Mouse (Mus musculus) B cell, adult 2 months (primary cell): ENCODE data around the gene Hoxb2.

ENCODE experiments used
- DNase-seq, 2 experiments: peaks; one replicate each; pipeline ENCODE4 v3.0.0; 2022

Gene Hoxb2

DNA sequence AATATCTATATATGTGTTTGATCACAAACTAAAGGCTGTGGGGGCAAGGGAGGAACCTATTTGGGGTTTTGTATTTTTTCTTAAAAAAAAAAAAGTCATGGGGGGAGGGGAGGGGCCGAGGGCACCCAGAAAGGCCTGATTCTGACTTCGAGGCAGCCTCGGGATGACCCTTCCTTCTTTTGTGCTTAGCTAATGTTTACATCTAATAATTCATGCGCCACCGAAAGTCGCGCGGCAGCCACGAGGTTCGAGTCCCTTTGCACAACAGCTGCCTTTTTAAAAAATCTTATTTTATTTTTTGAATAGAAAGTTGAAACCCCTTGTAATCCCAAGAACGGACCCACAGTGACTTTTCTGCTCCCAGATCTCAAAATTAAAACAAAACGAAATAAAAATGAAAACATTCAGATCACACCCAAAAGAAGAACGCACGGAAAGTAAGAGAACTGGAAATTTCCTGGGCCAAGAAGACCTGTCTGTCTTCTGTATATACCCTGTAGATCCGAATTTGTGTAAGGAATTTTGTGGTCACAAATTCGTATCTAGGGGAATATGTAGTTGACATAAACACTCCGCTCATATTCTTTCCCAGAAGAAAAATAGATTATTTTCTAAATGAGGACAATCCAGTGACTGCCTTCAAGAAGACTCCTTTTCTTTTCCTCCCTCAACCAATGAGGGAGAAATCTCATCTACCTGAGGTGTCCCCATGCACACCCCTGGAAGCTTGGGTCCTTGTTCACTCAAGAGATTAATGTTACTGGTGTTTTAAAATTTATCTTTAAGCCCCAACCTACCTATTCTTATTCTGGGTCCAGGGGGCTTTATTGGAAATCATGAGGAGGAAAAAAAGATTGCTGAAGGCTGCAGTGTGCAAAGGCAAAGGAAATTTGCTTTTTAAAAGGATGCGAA, 33.4 kb upstream of the Hoxb2 start:
- DNase-seq, result no peak

DNA sequence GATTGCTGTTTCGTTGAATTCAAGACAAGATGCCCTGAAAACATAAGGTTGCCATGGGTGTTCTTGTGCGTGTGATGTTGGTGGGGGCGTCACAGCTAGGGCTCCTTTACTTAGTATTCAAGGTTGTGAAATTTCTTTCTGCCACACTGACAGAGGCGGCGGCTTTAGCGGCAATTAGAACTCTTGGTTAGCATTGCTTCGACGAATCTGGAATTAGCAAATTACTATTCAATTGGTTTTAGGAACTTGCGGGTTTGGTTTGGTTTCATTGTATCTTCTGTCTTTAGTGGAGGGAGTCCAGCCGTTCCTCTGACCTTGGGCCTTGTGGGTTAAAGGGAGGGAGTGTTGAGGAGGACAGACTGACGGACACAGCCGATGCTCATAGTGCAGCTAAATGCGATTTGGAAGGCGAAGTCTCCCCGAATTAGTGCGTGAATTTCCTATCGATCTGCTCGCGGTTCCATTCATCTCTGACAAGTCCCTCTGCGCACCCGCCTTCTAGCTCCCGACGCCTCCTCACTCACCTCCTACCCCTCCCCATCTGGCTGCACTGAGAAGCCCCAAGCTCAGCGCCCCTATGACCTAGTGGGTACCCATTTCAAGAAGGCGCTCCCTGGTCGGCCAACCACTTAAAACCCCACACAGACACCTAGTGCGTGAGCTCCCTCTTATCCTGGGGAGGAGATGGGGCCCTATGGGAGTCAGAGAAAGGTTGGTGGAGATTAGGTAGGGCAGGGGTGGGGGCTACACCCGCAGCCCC, 32.5 kb upstream of the Hoxb2 start, which contains the start of gene Hoxb4:
TSS of gene Hoxb4 (plus strand) at position 660 of the 760 bp plus-strand sequence.
- DNase-seq, result no peak

DNA sequence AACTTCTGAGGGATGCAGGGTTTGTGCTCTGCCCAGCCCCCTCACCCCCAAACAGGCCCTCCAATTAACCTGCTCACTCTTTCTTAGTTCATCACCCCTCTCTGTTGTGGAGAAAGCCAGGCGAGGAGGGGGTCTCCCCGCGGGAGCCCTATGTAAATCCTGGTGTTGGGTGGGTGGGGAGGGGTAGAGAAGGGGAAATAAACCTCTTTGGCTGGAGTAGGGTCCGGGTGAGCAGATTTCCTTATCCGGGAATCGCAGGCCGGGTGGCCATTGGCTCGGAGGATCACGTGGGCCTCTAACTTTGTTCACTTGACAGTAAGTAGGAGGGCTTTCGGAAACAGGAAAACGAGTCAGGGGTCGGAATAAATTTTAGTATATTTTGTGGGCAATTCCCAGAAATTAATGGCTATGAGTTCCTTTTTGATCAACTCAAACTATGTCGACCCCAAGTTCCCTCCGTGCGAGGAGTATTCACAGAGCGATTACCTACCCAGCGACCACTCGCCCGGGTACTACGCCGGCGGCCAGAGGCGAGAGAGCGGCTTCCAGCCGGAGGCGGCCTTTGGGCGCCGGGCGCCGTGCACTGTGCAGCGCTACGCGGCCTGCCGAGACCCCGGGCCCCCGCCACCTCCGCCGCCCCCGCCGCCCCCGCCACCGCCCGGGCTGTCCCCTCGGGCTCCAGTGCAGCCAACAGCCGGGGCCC, 31.8 kb upstream of the Hoxb2 start:
- DNase-seq, result peak; percentile 48 to 63

DNA sequence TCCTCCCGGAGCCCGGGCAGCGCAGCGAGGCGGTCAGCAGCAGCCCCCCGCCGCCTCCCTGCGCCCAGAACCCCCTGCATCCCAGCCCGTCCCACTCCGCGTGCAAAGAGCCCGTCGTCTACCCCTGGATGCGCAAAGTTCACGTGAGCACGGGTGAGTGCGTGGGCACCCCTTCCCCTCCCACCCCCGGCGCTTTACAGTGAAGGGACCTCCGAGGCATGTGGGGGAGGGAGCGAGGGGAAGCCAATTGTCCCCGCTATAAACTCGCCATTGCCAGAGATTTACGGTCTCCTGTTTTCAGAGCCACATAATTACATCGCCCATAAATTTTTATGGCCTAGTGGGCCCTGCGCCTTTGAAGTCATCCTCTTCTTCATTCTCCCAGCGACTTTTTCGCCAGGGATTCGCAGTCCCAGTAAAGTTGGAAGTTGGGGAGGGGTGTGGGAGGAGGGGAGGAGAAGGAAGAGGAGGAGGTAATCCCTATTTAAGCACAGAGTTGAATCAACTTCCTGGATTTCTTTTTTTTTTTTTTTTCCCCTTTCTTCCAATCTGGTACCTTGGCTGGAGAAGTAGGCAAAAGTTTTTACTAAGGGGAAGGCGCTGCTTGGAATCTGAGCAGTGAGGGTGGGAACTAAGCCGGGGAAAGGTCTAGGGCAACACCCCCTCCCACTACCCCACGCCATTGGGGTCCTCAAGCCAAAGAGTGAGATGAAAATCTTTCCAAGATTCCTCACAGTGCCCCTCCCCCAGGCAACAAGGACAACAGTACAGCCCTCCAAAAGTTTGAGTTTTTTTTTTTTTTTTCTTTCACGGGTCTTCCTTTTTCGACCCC, 31.0 kb upstream of the Hoxb2 start:
- no peak for DNase-seq

DNA sequence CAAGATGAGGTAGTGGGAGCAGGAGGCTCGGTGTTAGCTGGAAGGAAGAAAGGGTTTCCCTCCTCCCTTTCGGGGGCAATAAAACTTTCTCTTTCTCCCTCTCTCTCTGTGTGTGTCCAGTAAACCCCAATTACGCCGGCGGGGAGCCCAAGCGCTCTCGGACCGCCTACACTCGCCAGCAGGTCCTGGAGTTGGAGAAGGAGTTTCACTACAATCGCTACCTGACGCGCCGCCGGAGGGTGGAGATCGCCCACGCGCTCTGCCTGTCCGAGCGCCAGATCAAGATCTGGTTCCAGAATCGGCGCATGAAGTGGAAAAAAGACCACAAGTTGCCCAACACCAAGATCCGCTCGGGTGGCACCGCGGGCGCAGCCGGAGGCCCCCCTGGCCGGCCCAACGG, 30.4 kb upstream of the Hoxb2 start:
- DNase-seq, result peak in 1 of 2 experiments; percentile 34

DNA sequence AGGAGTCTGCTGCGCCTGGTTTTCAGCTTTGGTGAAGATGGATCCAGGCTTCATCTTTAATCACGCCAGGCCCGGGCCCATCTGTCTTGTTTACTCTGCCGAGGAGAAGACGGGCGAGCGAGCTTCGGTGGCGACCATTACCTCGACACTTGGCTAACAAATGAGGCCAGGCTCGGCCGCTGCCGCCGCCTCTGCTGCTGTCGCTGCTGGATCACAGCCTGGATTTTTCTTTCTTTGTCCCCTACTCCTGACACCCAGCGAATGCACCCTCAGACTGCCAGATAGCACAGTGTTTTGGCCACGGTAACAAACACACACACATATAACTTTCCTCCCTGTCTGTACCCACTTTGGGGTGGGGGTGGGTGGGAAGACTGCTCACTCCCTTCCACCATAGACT, 29.6 kb upstream of the Hoxb2 start:
- DNase-seq, result no peak

DNA sequence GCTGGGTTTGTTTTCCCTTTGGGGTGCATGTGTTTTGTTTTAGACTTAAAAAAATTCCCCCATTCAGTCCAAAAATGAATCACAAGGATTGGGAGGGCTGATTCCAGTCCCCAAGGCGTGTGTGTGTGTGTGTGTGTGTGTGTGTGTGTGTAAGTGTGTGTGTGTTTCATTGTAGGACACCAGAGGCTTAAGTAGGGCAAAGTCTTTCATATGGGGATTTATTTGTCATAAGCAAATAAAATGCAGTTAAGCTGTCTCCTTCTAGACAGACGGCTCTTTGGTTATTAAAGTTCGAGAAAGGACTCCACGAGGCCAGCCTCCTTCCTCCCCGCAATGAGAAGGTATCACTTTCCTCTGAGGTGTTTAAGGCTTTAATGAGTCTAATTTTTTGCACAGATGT, 28.5 kb upstream of the Hoxb2 start:
- DNase-seq, result no peak

DNA sequence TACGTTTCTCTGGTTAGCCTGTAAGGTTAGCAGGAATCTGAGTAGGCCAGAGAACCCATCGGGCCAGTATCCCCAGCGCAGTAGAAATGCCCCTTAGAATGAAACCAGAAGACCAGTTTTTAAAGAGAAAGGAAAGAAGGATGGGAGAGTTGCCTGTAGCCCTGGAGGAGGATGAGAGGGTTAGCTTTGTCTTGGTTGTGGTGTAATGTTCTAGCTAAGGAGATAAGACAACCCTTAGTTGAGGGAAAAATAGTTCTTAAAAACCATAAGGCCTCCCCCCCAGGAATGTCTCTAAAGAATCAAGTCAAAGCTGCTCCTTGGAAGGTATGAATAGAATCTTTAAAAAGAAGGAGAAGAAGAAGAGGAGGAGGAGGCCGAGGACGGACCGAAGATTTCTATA, 27.6 kb upstream of the Hoxb2 start:
- no peak for DNase-seq

DNA sequence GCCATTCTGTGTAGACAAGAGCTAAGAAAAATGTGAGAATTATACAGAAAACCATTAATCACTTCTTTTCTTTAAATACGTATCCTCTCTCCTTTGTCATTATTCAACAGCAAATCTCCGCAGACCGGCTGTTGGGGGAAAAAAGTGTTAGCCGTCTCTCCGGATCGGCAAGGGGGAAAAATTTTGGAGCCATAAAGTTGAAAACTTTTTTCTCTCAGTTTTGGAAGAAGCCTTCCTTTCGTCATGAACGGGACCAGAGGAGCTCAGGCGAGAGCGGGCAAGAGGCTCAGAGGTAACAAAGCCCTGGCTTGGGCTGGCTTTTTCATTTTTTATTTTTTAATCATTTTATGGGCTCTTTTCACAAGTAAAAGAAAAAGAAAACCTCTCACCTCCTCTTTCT, 27.2 kb upstream of the Hoxb2 start, which contains the start of gene Hoxb3:
TSS of gene Hoxb3 (plus strand) at position 173 of the 400 bp plus-strand sequence.
- no peak for DNase-seq

DNA sequence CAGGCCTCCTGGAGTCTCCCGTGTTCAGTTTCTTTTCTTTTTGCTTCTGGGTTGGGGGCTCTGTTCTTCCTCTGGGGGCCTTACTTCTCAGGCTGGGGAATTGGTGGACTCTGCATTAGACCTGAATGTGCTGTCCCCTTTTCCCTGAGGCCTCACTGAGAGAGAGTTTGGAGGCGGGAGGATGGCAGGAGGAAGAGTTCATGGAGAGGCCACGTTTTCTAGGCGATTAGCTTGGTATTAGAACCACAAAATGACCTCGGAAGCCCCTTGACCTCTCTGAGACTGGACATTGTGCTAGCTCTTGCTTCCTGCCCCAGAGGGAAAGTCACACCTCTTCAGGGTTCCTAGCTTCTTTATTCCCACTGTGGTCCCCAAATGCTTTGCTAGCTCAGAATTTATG, 26.2 kb upstream of the Hoxb2 start:
- no peak for DNase-seq

DNA sequence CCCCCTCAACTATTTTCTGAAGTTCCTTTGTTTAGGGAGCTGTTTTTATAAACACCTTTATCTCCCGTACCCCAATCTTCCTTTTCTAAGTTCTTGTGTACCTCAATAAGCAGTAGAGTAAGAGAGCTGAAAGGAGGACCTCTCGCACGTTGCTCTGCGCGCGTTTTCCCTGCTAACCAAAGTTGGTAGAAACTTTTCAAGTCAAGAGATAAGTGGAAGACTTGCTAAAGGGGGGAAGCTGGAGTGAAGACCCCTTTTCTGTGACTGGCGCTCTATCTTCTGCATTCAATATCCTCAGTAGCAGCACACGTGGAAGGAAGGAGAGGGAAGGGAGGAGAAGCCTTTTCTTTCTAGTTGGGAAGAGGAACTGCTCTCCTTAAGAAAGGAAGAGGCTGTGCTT, 25.4 kb upstream of the Hoxb2 start:
- no peak for DNase-seq

DNA sequence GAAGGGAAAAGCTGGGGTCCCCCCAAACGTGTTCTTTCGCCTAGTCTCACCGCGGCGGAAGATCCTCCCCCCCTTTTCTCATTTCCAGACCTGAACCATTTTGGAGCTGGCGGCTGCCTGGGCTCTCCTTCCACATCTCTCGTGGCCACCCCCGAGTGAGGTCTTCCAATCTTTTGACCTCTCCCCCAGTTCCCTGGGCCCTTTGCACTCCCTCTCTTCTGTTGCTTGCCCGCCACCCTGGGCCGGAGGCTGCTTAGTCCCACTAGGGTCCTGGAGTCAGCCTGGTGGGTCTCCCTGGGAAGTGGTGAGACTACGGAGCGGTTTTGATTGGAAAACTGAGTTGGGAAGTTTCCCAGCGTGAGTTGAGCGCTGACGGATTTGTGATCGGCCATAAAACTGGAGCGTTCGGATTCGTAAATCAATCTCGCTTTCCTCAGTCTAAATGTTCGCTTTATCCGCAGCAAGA, 24.5 kb upstream of the Hoxb2 start:
- no peak for DNase-seq

DNA sequence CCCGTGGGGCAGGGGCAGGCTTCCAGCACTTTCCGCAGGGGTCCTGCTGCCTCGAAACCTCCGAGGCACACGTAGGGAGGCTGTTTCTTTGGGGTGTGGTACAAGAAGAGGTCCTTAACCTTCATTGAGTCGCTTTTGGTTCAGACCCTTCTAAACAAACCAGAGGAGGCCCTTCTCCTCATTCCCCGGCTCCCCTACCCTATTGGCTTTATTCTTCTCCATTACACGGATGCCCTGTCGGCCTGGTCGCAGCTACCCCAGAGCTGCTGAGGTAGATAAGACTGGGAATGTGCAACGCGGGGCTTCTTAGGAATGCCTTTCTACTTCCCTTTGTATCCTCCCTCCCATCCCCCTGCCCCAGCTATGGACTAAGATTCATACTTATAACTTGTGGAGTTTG, 23.6 kb upstream of the Hoxb2 start:
- DNase-seq, result no peak

DNA sequence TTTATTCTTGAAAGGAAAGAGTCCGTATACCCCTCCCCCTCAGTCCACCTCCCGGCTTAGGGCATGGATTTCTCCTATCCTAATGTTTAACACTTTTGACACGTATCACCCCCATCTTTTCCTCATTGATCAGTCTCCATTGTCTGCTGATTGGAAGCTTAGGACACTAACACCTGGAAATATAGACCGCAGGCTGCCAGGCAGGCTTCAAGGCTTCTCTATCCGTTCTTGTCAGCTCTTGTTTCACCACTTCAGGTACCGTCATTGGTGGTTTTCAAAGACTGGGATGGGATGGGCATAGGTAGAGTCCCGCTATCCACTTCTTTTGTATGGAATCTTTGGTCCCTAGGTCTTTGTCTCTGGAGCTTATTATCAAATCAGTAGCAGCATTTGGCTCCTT, 23.2 kb upstream of the Hoxb2 start:
- DNase-seq, result no peak

DNA sequence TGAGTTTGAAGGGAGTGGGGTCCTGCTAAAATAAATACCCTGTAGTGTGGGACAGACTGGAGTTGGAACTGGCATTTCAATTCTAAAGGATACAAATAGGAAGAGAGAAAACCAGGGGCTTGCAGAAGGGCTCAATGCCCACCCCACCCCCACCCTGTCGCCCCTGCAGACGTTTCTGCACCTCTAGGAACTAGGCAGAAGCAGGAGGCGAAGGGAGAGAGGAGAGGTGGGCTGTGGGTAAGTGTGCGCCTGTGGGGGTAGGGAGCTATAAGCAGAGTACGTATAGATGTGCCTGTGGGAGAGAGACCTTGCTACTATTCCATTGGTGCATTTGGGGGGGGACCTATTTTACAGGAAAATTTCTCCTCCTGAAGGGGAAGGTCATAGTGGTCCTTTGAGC, 22.6 kb upstream of the Hoxb2 start:
- DNase-seq, result no peak

DNA sequence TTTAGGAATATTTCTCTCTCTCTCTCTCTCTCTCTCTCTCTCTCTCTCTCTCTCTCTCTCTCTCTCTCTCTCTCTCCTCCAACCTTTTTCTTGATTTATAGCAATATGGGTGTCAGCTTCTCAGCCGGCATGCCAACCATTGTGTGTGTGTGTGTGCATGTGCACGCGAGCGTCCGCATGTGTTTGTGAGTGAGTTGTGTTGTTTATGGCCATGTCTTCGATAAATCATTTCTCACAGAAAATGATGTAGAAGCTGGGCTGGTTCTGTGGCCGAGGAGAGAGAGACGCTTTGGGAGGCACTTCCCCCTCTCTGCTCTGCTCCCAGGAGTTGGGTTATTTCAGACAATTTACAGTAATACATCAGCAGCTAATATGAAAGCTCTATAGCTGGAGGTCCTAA, 21.7 kb upstream of the Hoxb2 start:
- no peak for DNase-seq

DNA sequence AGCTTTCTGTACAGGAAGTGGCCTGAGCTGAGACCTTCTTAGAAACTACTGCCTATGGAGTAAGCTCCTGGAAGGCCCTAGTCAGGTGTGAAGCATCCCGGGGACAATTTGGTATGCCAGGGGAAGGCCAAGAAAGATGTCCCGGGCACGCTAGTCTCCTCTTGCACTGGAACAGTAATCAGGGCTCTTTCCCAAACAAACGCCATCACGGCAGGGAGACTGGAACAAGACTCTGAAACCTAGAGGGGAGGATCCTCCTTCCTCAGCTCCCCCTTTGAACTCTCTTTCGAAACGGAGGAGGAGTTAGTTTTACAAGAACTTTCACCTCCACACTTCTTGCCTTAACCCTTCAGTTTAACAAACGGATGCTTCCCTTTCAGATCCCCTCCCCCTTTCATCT, 18.2 kb upstream of the Hoxb2 start:
- no peak for DNase-seq

DNA sequence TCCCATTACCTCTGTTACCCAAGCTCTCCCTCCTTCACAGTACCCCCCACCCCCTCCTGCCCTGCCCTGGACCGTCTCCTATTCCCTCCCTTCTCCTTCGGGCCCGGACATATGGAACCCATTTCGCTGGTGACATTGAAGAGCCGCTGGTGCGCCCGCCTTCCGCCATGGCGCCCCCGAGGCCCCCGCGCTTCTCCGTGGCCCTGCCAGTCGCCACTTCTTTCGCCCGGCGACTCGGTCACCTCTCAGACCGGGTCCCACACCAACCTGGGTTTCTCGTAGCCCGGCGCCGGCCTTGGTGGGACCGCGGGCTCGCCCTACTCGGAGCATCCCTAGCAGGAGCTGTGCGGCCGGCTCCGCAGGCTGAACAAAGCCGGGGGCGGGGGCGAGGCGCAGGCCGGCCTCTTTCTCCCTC, 17.7 kb upstream of the Hoxb2 start:
- no peak for DNase-seq

DNA sequence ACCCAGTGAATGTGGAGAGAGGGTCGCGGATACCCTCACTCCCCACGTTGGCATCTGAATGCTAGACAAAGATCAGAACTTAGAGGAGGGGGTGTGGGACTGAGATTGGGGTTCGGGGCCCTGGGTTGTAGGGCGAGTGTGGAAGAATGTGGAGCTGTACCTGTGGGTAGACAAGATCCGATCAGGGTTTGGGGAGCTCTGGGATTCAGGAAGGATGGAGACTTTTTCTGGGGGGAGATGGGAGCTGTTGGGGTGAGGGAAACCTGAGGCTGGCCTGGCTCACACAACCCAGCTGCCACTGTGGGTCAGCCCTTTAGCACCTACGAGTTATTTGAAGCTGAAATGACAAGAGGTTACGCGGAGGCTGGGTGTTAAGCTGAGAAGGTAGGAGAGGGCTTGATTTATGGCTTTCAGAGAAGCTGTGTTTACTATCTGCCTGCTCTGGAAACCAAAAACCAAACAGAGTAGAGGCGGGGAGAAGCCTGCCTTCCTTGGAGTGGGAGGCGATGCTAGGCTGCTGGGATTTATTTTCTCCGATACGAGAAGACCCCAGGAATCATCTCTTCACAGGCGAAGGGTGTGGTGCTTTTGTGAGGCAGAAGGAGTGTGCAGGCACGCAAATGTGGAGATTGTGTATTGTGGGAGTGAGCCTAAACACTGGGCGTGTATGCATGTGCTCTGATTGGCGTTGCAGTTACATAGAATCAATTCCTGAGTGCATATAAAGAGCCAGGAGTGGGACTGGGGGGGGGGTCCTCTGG, 16.9 kb upstream of the Hoxb2 start:
- DNase-seq, result no peak

DNA sequence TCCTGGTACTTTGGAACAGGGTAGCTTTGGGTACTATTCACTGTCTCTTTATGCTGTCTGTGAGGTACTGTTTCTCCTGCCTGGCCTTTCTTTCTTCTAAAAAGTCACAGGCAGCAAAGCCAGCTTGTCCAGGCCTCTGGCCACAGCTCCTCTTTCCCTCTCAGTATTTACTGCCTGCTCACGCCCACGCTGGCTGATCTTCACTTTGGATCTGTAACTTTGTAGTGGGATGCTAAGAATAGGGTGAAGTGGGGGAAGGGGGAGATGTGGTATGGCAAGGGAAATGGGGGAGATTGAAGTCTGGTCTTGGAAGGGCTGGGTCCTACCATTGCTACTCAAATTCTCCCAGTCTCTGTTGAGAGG, 16.3 kb upstream of the Hoxb2 start:
- DNase-seq, result no peak

DNA sequence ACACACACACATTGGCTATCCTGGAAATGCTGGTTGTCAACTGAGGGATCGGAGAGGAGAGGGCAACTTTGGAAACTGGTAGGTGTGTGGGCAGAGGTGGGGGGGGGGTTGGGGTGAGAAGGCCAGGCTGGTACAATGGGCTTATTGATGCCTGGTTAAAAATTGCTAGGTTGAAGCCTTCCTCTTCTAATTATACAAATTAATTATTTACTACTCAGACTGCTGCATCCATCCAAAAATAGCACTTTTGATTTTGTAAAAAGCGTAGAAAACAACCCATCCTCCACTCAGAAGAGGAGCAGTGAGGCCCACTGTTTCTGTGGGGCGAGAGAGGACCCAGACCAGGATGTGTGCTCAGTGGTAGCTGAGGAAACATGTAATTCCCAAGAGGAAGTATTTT, 15.3 kb upstream of the Hoxb2 start:
- DNase-seq, result no peak

DNA sequence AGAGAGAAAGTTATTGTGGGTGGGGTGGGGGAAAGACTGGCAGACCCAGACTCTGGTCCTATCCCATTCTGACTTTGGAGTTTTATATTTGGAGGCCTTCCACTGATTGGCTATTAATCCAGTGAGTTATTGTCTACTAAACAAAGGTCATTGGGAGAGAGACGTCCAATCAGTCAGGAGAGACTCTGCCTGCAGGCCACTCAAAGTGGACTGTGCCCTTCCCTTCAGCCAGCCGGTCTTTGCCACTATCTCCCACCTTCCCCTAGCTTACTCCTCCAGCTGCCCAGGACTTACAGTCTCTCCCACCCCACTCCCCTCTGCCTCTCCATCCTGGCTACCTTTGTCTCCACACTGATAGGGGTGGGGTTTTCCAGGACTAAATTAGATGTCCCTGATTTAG, 13.7 kb upstream of the Hoxb2 start:
- DNase-seq, result no peak
